ENCODE assay signal across 9 mouse cellular contexts in the genomic region with DNA sequence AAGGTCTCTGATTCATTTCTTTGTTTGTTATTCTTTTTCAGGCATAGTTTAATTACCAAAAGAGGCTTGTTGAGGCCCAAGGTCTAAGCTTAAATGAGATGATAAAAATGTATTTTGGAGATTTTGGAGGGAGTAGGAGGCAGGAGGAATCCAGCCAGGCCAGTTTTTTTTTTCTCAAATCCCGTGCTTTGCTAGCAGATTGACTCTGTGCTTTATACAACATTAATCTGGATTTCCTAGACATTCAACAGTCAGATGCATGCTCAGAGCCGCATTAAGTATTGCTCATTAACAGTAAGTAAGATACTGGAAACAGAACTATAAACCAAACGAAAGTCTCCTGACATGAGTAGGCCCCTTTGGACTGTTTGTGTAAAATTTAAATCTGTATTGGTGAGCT.
DNase-seq lines count a peak whose midpoint lies in the region; ATAC-seq and TF ChIP-seq lines count a peak whose summit lies in the region.
"Had no signal": no experiment of that assay in that cellular context is flagged by ENCODE, and none has a peak within 500 bp of the region (broad histone marks: within the 10 kb centered on the region; RNA-seq: fewer than 3 reads in every experiment).

No protein-coding gene starts in this region.

- no peaks in the 10 kb centered on the region for H3K9me3 ChIP-seq in lung, embryonic 15.5 days
- no peaks in the 10 kb centered on the region for H3K9me3 ChIP-seq in hindbrain, postnatal 0 days (ENCODE audit: low read length)
- no peaks in the 10 kb centered on the region for H3K9me3 ChIP-seq in intestine, embryonic 16.5 days (ENCODE audit: control insufficient read depth, low read length)

- H3K27me3 ChIP-seq in lung, embryonic 15.5 days = no peaks in the 10 kb centered on the region
- H3K27me3 ChIP-seq in hindbrain, postnatal 0 days (ENCODE audit: insufficient read depth, low read length) = no peaks in the 10 kb centered on the region
- no peaks in the 10 kb centered on the region for H3K27me3 ChIP-seq in intestine, embryonic 16.5 days (replicated peaks; ENCODE audit: control insufficient read depth, insufficient read depth, low read length)
- H3K27me3 ChIP-seq: Patski had no signal

- H3K36me3 ChIP-seq in lung, embryonic 15.5 days = no peaks in the 10 kb centered on the region
- no peaks in the 10 kb centered on the region for H3K36me3 ChIP-seq in hindbrain, postnatal 0 days (ENCODE audit: insufficient read depth, low read length)
- H3K36me3 ChIP-seq in intestine, embryonic 16.5 days (ENCODE audit: control insufficient read depth, insufficient read depth, low read length) = no peaks in the 10 kb centered on the region

- TF ChIP-seq CTCF in hindbrain, postnatal 0 days (IDR thresholded peaks at IDR 0.05; ENCODE audit: low read depth) = no peak

- DNase-seq in embryo, embryonic 9.5 days (ENCODE audit: extremely low spot score) = peak; percentile 15
- DNase-seq in embryo, embryonic 10.5 days (ENCODE audit: low spot score) = no peak
- DNase-seq in lung, postnatal 25 days (ENCODE audit: low spot score) = no peak
- peak; percentile 32 for DNase-seq in hindbrain, postnatal 0 days (ENCODE audit: low spot score)
- DNase-seq in retina, embryonic 14.5 days (ENCODE audit: low spot score) = peak; percentile 39
- DNase-seq in spleen, postnatal 14 days (ENCODE audit: low spot score in 2 of 2) = no peak

- 20% methylated on average over 3 of the region's 3 CpGs for WGBS in lung, embryonic 15.5 days
- 20% methylated on average over 3 of the region's 3 CpGs for WGBS in hindbrain, postnatal 0 days
- WGBS in intestine, embryonic 16.5 days = 35% methylated on average over 3 of the region's 3 CpGs

- H3K9ac ChIP-seq in lung, embryonic 15.5 days = no peak overlapping the region
- no peak overlapping the region for H3K9ac ChIP-seq in hindbrain, postnatal 0 days (replicated peaks; ENCODE audit: low read length)
- H3K9ac ChIP-seq in intestine, embryonic 16.5 days (ENCODE audit: low read depth, low read length) = no peak overlapping the region

- H3K4me3 ChIP-seq in lung, embryonic 15.5 days = no peak overlapping the region
- no peak overlapping the region for H3K4me3 ChIP-seq in hindbrain, postnatal 0 days (ENCODE audit: low read length)
- no peak overlapping the region for H3K4me3 ChIP-seq in intestine, embryonic 16.5 days (ENCODE audit: low read length)

- H3K27ac ChIP-seq in lung, embryonic 15.5 days = peak overlapping the region; percentile 53
- H3K27ac ChIP-seq in hindbrain, postnatal 0 days = peak overlapping the region; percentile 61
- no peak overlapping the region; the same call in 1 of the 2 replicates for H3K27ac ChIP-seq in intestine, embryonic 16.5 days (ENCODE audit: low read length)

- H3K4me2 ChIP-seq in lung, embryonic 15.5 days = no peak overlapping the region
- no peak overlapping the region for H3K4me2 ChIP-seq in hindbrain, postnatal 0 days (ENCODE audit: low read depth, low read length)
- no peak overlapping the region for H3K4me2 ChIP-seq in intestine, embryonic 16.5 days (ENCODE audit: low read depth, low read length)

- peaks cover 13% of the 10 kb centered on the region for H3K4me1 ChIP-seq in lung, embryonic 15.5 days
- H3K4me1 ChIP-seq in hindbrain, postnatal 0 days (ENCODE audit: insufficient read depth, low read length) = 0 out of 2 replicates have a peak, but pooled peaks cover 11% of the 10 kb centered on the region
- no peaks in the 10 kb centered on the region for H3K4me1 ChIP-seq in intestine, embryonic 16.5 days (ENCODE audit: control insufficient read depth, insufficient read depth, low read length)

- no peak for ATAC-seq in lung, embryonic 15.5 days (ENCODE audit: borderline replicate concordance, extremely low read depth, low FRiP score, low TSS enrichment)
- ATAC-seq in hindbrain, postnatal 0 days = peak; percentile 35; the same call in 1 of the 2 replicates
- no peak for ATAC-seq in intestine, embryonic 16.5 days

Comparison
In these comparisons a context has a peak if more than half of its experiments do, and no peak if none do; other contexts are left out.
1. DNase-seq: peak in embryo, embryonic 9.5 days (single experiment), hindbrain, postnatal 0 days (single experiment) and retina, embryonic 14.5 days (single experiment); none in embryo, embryonic 10.5 days (single experiment), lung, postnatal 25 days (single experiment) and spleen, postnatal 14 days (0 of 2).